In genomic region chr12:102461177-102461576, GRCm38 (mm10) we compare ENCODE assay signal across 9 mouse cellular contexts. TPM values are rescaled to one million over a fixed set of nuclear protein-coding genes. Genes with fewer than 3 reads are reported as not detected.
DNase-seq lines count a peak whose midpoint lies in the region; ATAC-seq and TF ChIP-seq lines count a peak whose summit lies in the region.
"Had no signal": no experiment of that assay in that cellular context is flagged by ENCODE, and none has a peak within 500 bp of the region (broad histone marks: within the 10 kb centered on the region; RNA-seq: fewer than 3 reads in every experiment).

No protein-coding gene starts in this region.

- no peak overlapping the region for H3K9ac ChIP-seq in midbrain, postnatal 0 days (replicated peaks; ENCODE audit: low read length, poor library complexity, severe bottlenecking)
- H3K9ac ChIP-seq in stomach, postnatal 0 days (ENCODE audit: low read length): no peak overlapping the region
- H3K9ac ChIP-seq: hindbrain, embryonic 13.5 days had no signal

- no peak for TF ChIP-seq EP300 in stomach, postnatal 0 days (optimal IDR thresholded peaks at IDR 0.05)

- H3K27ac ChIP-seq in midbrain, postnatal 0 days (ENCODE audit: low read depth, low read length): no peak overlapping the region
- no peak overlapping the region for H3K27ac ChIP-seq in midbrain, embryonic 10.5 days (replicated peaks)
- H3K27ac ChIP-seq in stomach, postnatal 0 days (replicated peaks): no peak overlapping the region
- H3K27ac ChIP-seq: hindbrain, embryonic 13.5 days had no signal

- no peaks in the 10 kb centered on the region for H3K4me1 ChIP-seq in midbrain, postnatal 0 days (ENCODE audit: insufficient read depth, low read length)
- no peaks in the 10 kb centered on the region for H3K4me1 ChIP-seq in midbrain, embryonic 10.5 days
- H3K4me1 ChIP-seq in stomach, postnatal 0 days (replicated peaks; ENCODE audit: control insufficient read depth, insufficient read depth): no peaks in the 10 kb centered on the region
- H3K4me1 ChIP-seq: hindbrain, embryonic 13.5 days had no signal

- intact Hi-C loops in heart, postnatal 10 days (cut with DNase I): loop anchor here (1.0 to 5.0 kb wide), 2 partner anchors 69 to 479 kb away; no protein-coding TSS in a partner anchor

- no peak for ATAC-seq in midbrain, postnatal 0 days (ENCODE audit: low FRiP score)
- ATAC-seq in stomach, postnatal 0 days (ENCODE audit: low FRiP score, low TSS enrichment): no peak

- H3K4me3 ChIP-seq in midbrain, postnatal 0 days (ENCODE audit: low read depth, low read length): no peak overlapping the region
- no peak overlapping the region for H3K4me3 ChIP-seq in midbrain, embryonic 10.5 days
- H3K4me3 ChIP-seq in stomach, postnatal 0 days (ENCODE audit: low read depth, low read length): no peak overlapping the region
- H3K4me3 ChIP-seq: hindbrain, embryonic 13.5 days had no signal

- peak; percentile 22 to 49 for DNase-seq in heart, postnatal 10 days
- no peak for DNase-seq in heart, adult 18-20 months
- peak; percentile 19 for DNase-seq in midbrain, postnatal 0 days (ENCODE audit: low spot score)
- no peak for DNase-seq in midbrain, embryonic 10.5 days (ENCODE audit: low spot score)
- DNase-seq in brain, adult 2 months (ENCODE audit: low read depth, low spot score): peak; percentile 59
- DNase-seq in stomach, postnatal 0 days (ENCODE audit: low spot score): no peak
- DNase-seq in cerebellum, adult 9-11 months: no peak
- DNase-seq in ovary, postnatal 10 days (ENCODE audit: low spot score): no peak

- peak; percentile 80 for TF ChIP-seq CTCF in midbrain, postnatal 0 days (IDR thresholded peaks at IDR 0.05)
- TF ChIP-seq CTCF in stomach, postnatal 0 days (IDR thresholded peaks at IDR 0.05; ENCODE audit: low read depth): peak; percentile 80

- H3K9me3 ChIP-seq in midbrain, postnatal 0 days (ENCODE audit: low read length): no peaks in the 10 kb centered on the region
- H3K9me3 ChIP-seq in midbrain, embryonic 10.5 days (replicated peaks): no peaks in the 10 kb centered on the region
- H3K9me3 ChIP-seq in stomach, postnatal 0 days (ENCODE audit: control insufficient read depth, low read length): no peaks in the 10 kb centered on the region
- H3K9me3 ChIP-seq: hindbrain, embryonic 13.5 days had no signal

- H3K27me3 ChIP-seq in midbrain, postnatal 0 days (ENCODE audit: insufficient read depth, low read length): no peaks in the 10 kb centered on the region
- no peaks in the 10 kb centered on the region for H3K27me3 ChIP-seq in midbrain, embryonic 10.5 days (ENCODE audit: low read depth, poor library complexity, severe bottlenecking)
- H3K27me3 ChIP-seq in stomach, postnatal 0 days (ENCODE audit: control insufficient read depth, insufficient read depth, low read length): no peaks in the 10 kb centered on the region
- H3K27me3 ChIP-seq: hindbrain, embryonic 13.5 days had no signal

- H3K36me3 ChIP-seq in midbrain, postnatal 0 days (ENCODE audit: insufficient read depth, low read length): no peaks in the 10 kb centered on the region
- no peaks in the 10 kb centered on the region for H3K36me3 ChIP-seq in midbrain, embryonic 10.5 days
- H3K36me3 ChIP-seq in stomach, postnatal 0 days (ENCODE audit: control insufficient read depth, insufficient read depth, low read length): no peaks in the 10 kb centered on the region
- H3K36me3 ChIP-seq: hindbrain, embryonic 13.5 days had no signal

- H3K4me2 ChIP-seq in midbrain, postnatal 0 days (ENCODE audit: low read depth, low read length, poor library complexity, severe bottlenecking): no peak overlapping the region
- no peak overlapping the region for H3K4me2 ChIP-seq in stomach, postnatal 0 days (replicated peaks; ENCODE audit: low read depth)
- H3K4me2 ChIP-seq: hindbrain, embryonic 13.5 days had no signal

- 63% methylated on average over 5 of the region's 5 CpGs for WGBS in midbrain, postnatal 0 days
- WGBS in midbrain, embryonic 10.5 days: 87% methylated on average over 5 of the region's 5 CpGs
- WGBS in stomach, postnatal 0 days: 49% methylated on average over 5 of the region's 5 CpGs

RNA-seq across cellular contexts. Expression of gene Golga5, which starts 7.8 kb away (rescaled TPM):
- total RNA-seq in heart, postnatal 10 days (2021): 10 to 100 TPM; 24.5 to 25.9 TPM
- total RNA-seq in heart, adult 18-20 months (2021): 10 to 100 TPM; 25.7 to 28.3 TPM
- total RNA-seq in midbrain, postnatal 0 days (2014; rRNA removed): 20.8 and 26.0 TPM in 2 replicates
- polyA plus RNA-seq in midbrain, postnatal 0 days (2015; fragmentation: Nextera tagmentation; extraction: Ambion mirVana): 23.0 and 23.3 TPM in 2 replicates
- 24.6 and 30.3 TPM in 2 replicates for polyA plus RNA-seq in midbrain, embryonic 10.5 days (2016; fragmentation: Nextera tagmentation; extraction: Ambion mirVana)
- 29.3 and 30.3 TPM in 2 replicates for polyA plus RNA-seq in stomach, postnatal 0 days (2015; fragmentation: Nextera tagmentation; extraction: Ambion mirVana)

RNA-seq across cellular contexts. Expression of gene Lgmn, which starts 21.6 kb away (rescaled TPM):
- total RNA-seq in heart, postnatal 10 days (2021): 10 to 100 TPM; 93.2 to 94.9 TPM
- total RNA-seq in heart, adult 18-20 months (2021): 10 to 100 TPM; 60.6 to 61.5 TPM
- 112 and 124 TPM in 2 replicates for total RNA-seq in midbrain, postnatal 0 days (2014; rRNA removed)
- polyA plus RNA-seq in midbrain, postnatal 0 days (2015; fragmentation: Nextera tagmentation; extraction: Ambion mirVana): 148 and 158 TPM in 2 replicates
- polyA plus RNA-seq in midbrain, embryonic 10.5 days (2016; fragmentation: Nextera tagmentation; extraction: Ambion mirVana): 46.5 and 50.8 TPM in 2 replicates
- 75.1 and 77.1 TPM in 2 replicates for polyA plus RNA-seq in stomach, postnatal 0 days (2015; fragmentation: Nextera tagmentation; extraction: Ambion mirVana)

Comparison
In these comparisons a context has a peak if more than half of its experiments do, and no peak if none do; other contexts are left out.
1. DNase-seq: peak in heart, postnatal 10 days (2 of 2), midbrain, postnatal 0 days (single experiment) and brain, adult 2 months (single experiment); none in heart, adult 18-20 months (0 of 2), midbrain, embryonic 10.5 days (single experiment), stomach, postnatal 0 days (single experiment), cerebellum, adult 9-11 months (single experiment) and ovary, postnatal 10 days (single experiment).